Mouse (Mus musculus) liver, embryonic 14.5 days (tissue): ENCODE data around the gene Igfbp4.

Experiments
- CTCF ChIP-seq: IDR thresholded peaks from 2 replicates; pipeline ENCODE4 v1.5.1; 2016; ENCODE audit warnings: antibody characterized with exemption, low read depth, control low read depth
- EP300 ChIP-seq: IDR thresholded peaks from 2 replicates; pipeline ENCODE4 v1.6.1; 2016; ENCODE audit warnings: antibody characterized with exemption, low read depth

DNA sequence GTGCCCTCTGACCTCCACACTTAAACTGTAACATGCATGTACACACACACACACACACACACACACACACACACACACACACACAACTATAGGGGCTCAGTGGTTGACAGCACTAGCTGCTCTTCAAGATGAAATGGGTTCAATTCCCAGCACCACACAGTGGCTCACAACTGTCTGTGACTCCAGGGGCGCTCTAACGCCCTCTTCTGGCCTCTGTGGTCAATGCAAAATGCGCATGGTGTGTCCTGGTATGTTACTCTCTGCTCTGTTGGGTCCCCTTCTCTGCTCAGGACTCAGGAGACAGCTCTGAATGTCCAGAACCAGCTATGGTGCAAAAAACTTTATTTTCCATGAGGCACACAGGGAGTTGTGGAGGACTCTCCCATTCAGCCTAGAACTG, 24.3 kb downstream of the Igfbp4 start:
- no peak; the same call in 1 of the 2 replicates for TF ChIP-seq CTCF
- no peak for TF ChIP-seq EP300
